Mouse (Mus musculus): ENCODE data around the gene Ano1. TPM values are rescaled to one million over a fixed set of nuclear protein-coding genes. Genes with fewer than 3 reads are reported as not detected.

Ano1 gene
- polyA plus RNA-seq, 1 experiment: 1.5 TPM

- TF ChIP-seq POLR2A (IDR thresholded peaks at IDR 0.05; ENCODE audit: borderline replicate concordance, control insufficient read depth, low read depth, low read length) (no peak), CTCF (IDR thresholded peaks at IDR 0.05; ENCODE audit: control insufficient read depth, insufficient read depth, low read length) (no peak)
- H3K4me3 ChIP-seq (replicated peaks; ENCODE audit: control insufficient read depth, low read depth, low read length): no peak overlapping the region
- H3K4me1 ChIP-seq (ENCODE audit: control insufficient read depth, insufficient read depth, low read length): no peaks in the 10 kb centered on the region
- WGBS: 70% methylated on average over 6 of the region's 6 CpGs
- no peak overlapping the region for H3K27ac ChIP-seq (ENCODE audit: control insufficient read depth, insufficient read depth, low read depth, low read length, poor library complexity)
These were observed 136.4 kb downstream of the Ano1 start for GRCm38 (mm10) chr7:144615343-144615742.

DNA sequence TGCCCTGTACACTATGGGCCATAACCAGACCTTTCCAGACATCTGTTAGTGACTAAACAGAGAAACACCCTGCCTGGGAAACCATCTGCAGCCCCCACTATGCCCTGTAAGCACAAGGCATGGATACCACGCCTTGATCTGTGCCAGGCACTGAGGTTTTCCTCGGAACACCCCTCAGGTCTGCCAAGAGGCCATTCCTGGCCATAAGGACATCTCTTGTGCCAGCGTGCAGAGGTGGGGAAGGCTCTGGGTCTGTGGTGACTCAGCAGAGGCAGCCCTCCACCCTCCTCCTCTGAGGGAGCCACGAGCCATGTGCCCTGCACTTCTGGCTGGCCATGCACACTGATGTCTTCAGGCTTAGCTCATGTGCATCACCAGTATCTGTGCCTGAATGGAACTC, 138.9 kb downstream of the Ano1 start:
- Histone ChIP-seq H3K4me3 (replicated peaks; ENCODE audit: control insufficient read depth, low read depth, low read length) (no peak overlapping the region), H3K27ac (ENCODE audit: control insufficient read depth, insufficient read depth, low read depth, low read length, poor library complexity) (no peak overlapping the region), H3K4me1 (ENCODE audit: control insufficient read depth, insufficient read depth, low read length) (no peaks in the 10 kb centered on the region)
- TF ChIP-seq POLR2A (IDR thresholded peaks at IDR 0.05; ENCODE audit: borderline replicate concordance, control insufficient read depth, low read depth, low read length) (no peak), CTCF (IDR thresholded peaks at IDR 0.05; ENCODE audit: control insufficient read depth, insufficient read depth, low read length) (no peak)
- 37% methylated on average over 4 of the region's 4 CpGs for WGBS

DNA sequence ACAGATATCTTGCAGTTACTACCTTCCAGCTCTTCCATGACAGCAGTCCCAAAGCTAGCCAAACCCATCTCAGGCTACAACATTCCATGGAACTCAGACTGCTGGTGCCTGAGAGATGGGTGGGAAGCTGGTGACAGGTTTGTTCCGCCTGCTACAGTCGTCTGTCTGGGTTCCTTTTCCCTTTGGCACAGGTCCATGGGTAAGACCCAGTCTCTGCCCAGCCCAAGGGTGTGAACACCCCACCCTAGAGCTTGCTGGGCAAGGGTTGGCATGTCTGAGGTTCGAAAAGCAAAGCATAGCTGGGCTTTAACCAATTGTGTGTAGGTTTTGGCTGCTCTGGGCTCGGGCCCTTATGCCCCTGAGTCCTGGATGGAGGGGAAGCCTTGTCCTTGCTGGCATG, 139.4 kb downstream of the Ano1 start:
- Histone ChIP-seq H3K4me3 (replicated peaks; ENCODE audit: control insufficient read depth, low read depth, low read length) (no peak overlapping the region), H3K4me1 (ENCODE audit: control insufficient read depth, insufficient read depth, low read length) (no peaks in the 10 kb centered on the region), H3K27ac (ENCODE audit: control insufficient read depth, insufficient read depth, low read depth, low read length, poor library complexity) (no peak overlapping the region)
- no peak for TF ChIP-seq CTCF (IDR thresholded peaks at IDR 0.05; ENCODE audit: control insufficient read depth, insufficient read depth, low read length)
- TF ChIP-seq POLR2A (IDR thresholded peaks at IDR 0.05; ENCODE audit: borderline replicate concordance, control insufficient read depth, low read depth, low read length): no peak
- 55% methylated on average over 4 of the region's 4 CpGs for WGBS

GRCm38 (mm10) chr7:144611595-144611994, 140.2 kb downstream of the Ano1 start:
- WGBS: 76% methylated on average over 16 of the region's 16 CpGs
- TF ChIP-seq CTCF (IDR thresholded peaks at IDR 0.05; ENCODE audit: control insufficient read depth, insufficient read depth, low read length) (no peak), POLR2A (IDR thresholded peaks at IDR 0.05; ENCODE audit: borderline replicate concordance, control insufficient read depth, low read depth, low read length) (no peak)
- H3K4me1 ChIP-seq (ENCODE audit: control insufficient read depth, insufficient read depth, low read length): no peaks in the 10 kb centered on the region
- H3K27ac ChIP-seq (ENCODE audit: control insufficient read depth, insufficient read depth, low read depth, low read length, poor library complexity): no peak overlapping the region
- H3K4me3 ChIP-seq (replicated peaks; ENCODE audit: control insufficient read depth, low read depth, low read length): no peak overlapping the region

DNA sequence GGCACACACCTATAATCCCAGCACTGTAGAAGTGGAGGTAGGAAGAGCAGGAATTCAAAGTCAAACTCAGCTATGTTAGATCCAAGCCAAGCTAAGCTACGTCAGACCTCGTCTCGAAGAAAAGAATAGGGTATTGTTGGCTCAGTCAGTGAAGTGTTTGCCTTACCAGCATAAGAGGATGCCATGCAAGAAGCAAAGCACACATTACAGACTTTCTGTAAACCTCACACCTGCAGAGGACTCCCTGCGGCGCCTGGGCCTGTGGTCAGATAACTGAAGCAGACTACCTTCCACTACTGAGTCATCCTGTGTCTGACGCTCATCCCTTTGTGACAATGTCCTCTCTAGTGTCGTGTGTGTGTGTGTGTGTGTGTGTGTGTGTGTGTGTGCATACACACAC, 142.2 kb downstream of the Ano1 start:
- H3K4me3 ChIP-seq (replicated peaks; ENCODE audit: control insufficient read depth, low read depth, low read length): no peak overlapping the region

DNA sequence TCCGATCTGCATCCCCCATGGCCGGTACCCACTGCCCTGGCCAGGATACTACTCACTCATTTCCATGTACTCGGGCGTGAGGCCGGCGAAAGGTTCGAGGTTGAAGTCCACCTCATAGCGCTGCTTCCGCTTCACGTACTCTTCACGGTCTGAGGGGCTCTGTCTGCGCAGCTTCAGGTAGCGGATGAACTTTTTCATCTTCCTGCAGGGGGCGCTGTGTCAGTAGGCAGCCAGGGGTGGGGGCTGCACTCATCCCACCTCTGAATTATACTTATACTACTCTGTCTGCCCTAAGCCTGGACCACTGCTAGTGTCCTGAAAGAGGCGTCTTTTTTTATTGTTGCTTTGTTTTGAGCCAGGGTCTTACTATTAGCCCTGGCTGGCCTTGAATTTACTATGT, 143.9 kb downstream of the Ano1 start:
- TF ChIP-seq CTCF (IDR thresholded peaks at IDR 0.05; ENCODE audit: control insufficient read depth, insufficient read depth, low read length) (no peak), POLR2A (IDR thresholded peaks at IDR 0.05; ENCODE audit: borderline replicate concordance, control insufficient read depth, low read depth, low read length) (no peak)
- no peaks in the 10 kb centered on the region for H3K4me1 ChIP-seq (ENCODE audit: control insufficient read depth, insufficient read depth, low read length)
- WGBS: 82% methylated on average over 15 of the region's 15 CpGs
- no peak overlapping the region for H3K4me3 ChIP-seq (replicated peaks; ENCODE audit: control insufficient read depth, low read depth, low read length)
- H3K27ac ChIP-seq (ENCODE audit: control insufficient read depth, insufficient read depth, low read depth, low read length, poor library complexity): no peak overlapping the region

More for the DNA sequence above, 142.2 kb downstream of the Ano1 start:
- TF ChIP-seq CTCF (IDR thresholded peaks at IDR 0.05; ENCODE audit: control insufficient read depth, insufficient read depth, low read length): no peak
- no peak for TF ChIP-seq POLR2A (IDR thresholded peaks at IDR 0.05; ENCODE audit: borderline replicate concordance, control insufficient read depth, low read depth, low read length)
- H3K4me1 ChIP-seq (ENCODE audit: control insufficient read depth, insufficient read depth, low read length): no peaks in the 10 kb centered on the region
- WGBS: 77% methylated on average over 7 of the region's 7 CpGs
- no peak overlapping the region for H3K27ac ChIP-seq (ENCODE audit: control insufficient read depth, insufficient read depth, low read depth, low read length, poor library complexity)

- 66% methylated on average over 4 of the region's 4 CpGs for WGBS
- no peaks in the 10 kb centered on the region for H3K4me1 ChIP-seq (ENCODE audit: control insufficient read depth, insufficient read depth, low read length)
- no peak overlapping the region for H3K4me3 ChIP-seq (replicated peaks; ENCODE audit: control insufficient read depth, low read depth, low read length)
- no peak overlapping the region for H3K27ac ChIP-seq (ENCODE audit: control insufficient read depth, insufficient read depth, low read depth, low read length, poor library complexity)
- TF ChIP-seq POLR2A (IDR thresholded peaks at IDR 0.05; ENCODE audit: borderline replicate concordance, control insufficient read depth, low read depth, low read length) (no peak), CTCF (IDR thresholded peaks at IDR 0.05; ENCODE audit: control insufficient read depth, insufficient read depth, low read length) (no peak)
These were observed 147.0 kb downstream of the Ano1 start for GRCm38 (mm10) chr7:144604735-144605134.

GRCm38 (mm10) chr7:144604291-144604690, 147.5 kb downstream of the Ano1 start:
- TF ChIP-seq POLR2A (IDR thresholded peaks at IDR 0.05; ENCODE audit: borderline replicate concordance, control insufficient read depth, low read depth, low read length) (no peak), CTCF (IDR thresholded peaks at IDR 0.05; ENCODE audit: control insufficient read depth, insufficient read depth, low read length) (no peak)
- 91% methylated on average over 2 of the region's 2 CpGs for WGBS

GRCm38 (mm10) chr7:144600333-144600900, 151.4 kb downstream of the Ano1 start:
- no peak overlapping the region for H3K27ac ChIP-seq (ENCODE audit: control insufficient read depth, insufficient read depth, low read depth, low read length, poor library complexity)
- H3K4me3 ChIP-seq (replicated peaks; ENCODE audit: control insufficient read depth, low read depth, low read length): no peak overlapping the region
- WGBS: 81% methylated on average over 6 of the region's 6 CpGs
- H3K4me1 ChIP-seq (ENCODE audit: control insufficient read depth, insufficient read depth, low read length): no peaks in the 10 kb centered on the region
- no peak for TF ChIP-seq CTCF (IDR thresholded peaks at IDR 0.05; ENCODE audit: control insufficient read depth, insufficient read depth, low read length)
- TF ChIP-seq POLR2A (IDR thresholded peaks at IDR 0.05; ENCODE audit: borderline replicate concordance, control insufficient read depth, low read depth, low read length): no peak

More at GRCm38 (mm10) chr7:144604291-144604690, 147.5 kb downstream of the Ano1 start:
- no peak overlapping the region for H3K27ac ChIP-seq (ENCODE audit: control insufficient read depth, insufficient read depth, low read depth, low read length, poor library complexity)
- no peak overlapping the region for H3K4me3 ChIP-seq (replicated peaks; ENCODE audit: control insufficient read depth, low read depth, low read length)
- no peaks in the 10 kb centered on the region for H3K4me1 ChIP-seq (ENCODE audit: control insufficient read depth, insufficient read depth, low read length)

All from bone marrow, adult 2 months (tissue).